Mouse (Mus musculus) midbrain, embryonic 15.5 days (tissue): ENCODE data around the gene Ppfia2. TPM values are rescaled to one million over a fixed set of nuclear protein-coding genes. Genes with fewer than 3 reads are reported as not detected.

ENCODE experiments used
- ATAC-seq: fragments of 200-750 bp; cut with Nextera tagmentation; replicated peaks from 2 replicates; pipeline ENCODE4 v1.8.0; 2017; ENCODE audit warnings: moderate TSS enrichment
- H3K27ac ChIP-seq: fragments of 300-500 bp; sonication (generic); 2 replicates; pipeline ENCODE4 v1.5.1; 2015; ENCODE audit warnings: mild to moderate bottlenecking, inconsistent platforms
- H3K27me3 ChIP-seq: fragments of 300-500 bp; sonication (generic); replicated peaks from 2 replicates; pipeline ENCODE4 v1.6.1; 2015; ENCODE audit warnings: inconsistent platforms
- H3K36me3 ChIP-seq: fragments of 300-500 bp; sonication (generic); replicated peaks from 2 replicates; pipeline ENCODE4 v1.6.1; 2015; ENCODE audit warnings: inconsistent platforms
- H3K4me1 ChIP-seq: fragments of 300-500 bp; sonication (generic); 2 replicates; pipeline ENCODE4 v1.6.1; 2015; ENCODE audit warnings: inconsistent platforms
- H3K4me2 ChIP-seq: fragments of 300-500 bp; sonication (generic); 2 replicates; pipeline ENCODE4 v1.6.1; 2015; ENCODE audit warnings: inconsistent platforms, mild to moderate bottlenecking, moderate library complexity
- H3K4me3 ChIP-seq: fragments of 300-500 bp; sonication (generic); 2 replicates; pipeline ENCODE4 v1.5.1; 2015; ENCODE audit warnings: mild to moderate bottlenecking, inconsistent platforms
- H3K9ac ChIP-seq: fragments of 300-500 bp; sonication (generic); 2 replicates; pipeline ENCODE4 v1.6.1; 2015; ENCODE audit warnings: mild to moderate bottlenecking, inconsistent platforms
- H3K9me3 ChIP-seq: fragments of 300-500 bp; sonication (generic); 2 replicates; pipeline ENCODE4 v1.6.1; 2016; ENCODE audit warnings: inconsistent platforms
- WGBS: fragments of 180-500 bp; shearing (Covaris S2); methylation state at CpG from one replicate; pipeline ENCODE4 v1.1.7; 2015; ENCODE audit warnings: mixed read lengths; 5-methylcytosine and 5-hydroxymethylcytosine counted together
- polyA plus RNA-seq: library from polyadenylated mRNA; unstranded; fragments of >200 nt; fragmentation: Nextera tagmentation; extraction: Ambion mirVana; gene quantifications from 2 replicates; pipeline ENCODE4 v1.2.1, GENCODE M21; 2015

The Ppfia2 gene
- polyA plus RNA-seq, 1 experiment from 2014 or later: 30.8 TPM

- no peak for ATAC-seq
- H3K9ac ChIP-seq: no peak overlapping the region
- WGBS: 54% methylated on average over 2 of the region's 2 CpGs
- no peak overlapping the region for H3K4me3 ChIP-seq
- H3K27ac ChIP-seq: no peak overlapping the region
- H3K9me3 ChIP-seq: peaks cover 5% of the 10 kb centered on the region; the same call in 1 of the 2 replicates
- H3K4me1 ChIP-seq: no peaks in the 10 kb centered on the region
- H3K36me3 ChIP-seq: no peaks in the 10 kb centered on the region
- H3K4me2 ChIP-seq: no peak overlapping the region
- no peaks in the 10 kb centered on the region for H3K27me3 ChIP-seq
These were observed 249.8 kb downstream of the Ppfia2 start for GRCm38 (mm10) chr10:106719936-106720335.

GRCm38 (mm10) chr10:106732265-106732664, 262.1 kb downstream of the Ppfia2 start:
- no peaks in the 10 kb centered on the region for H3K36me3 ChIP-seq
- WGBS: 73% methylated on average over 2 of the region's 2 CpGs
- no peaks in the 10 kb centered on the region for H3K4me1 ChIP-seq
- H3K4me2 ChIP-seq: no peak overlapping the region
- H3K27ac ChIP-seq: no peak overlapping the region
- H3K27me3 ChIP-seq: no peaks in the 10 kb centered on the region
- ATAC-seq: no peak
- no peak overlapping the region for H3K9ac ChIP-seq
- H3K9me3 ChIP-seq: no peaks in the 10 kb centered on the region
- no peak overlapping the region for H3K4me3 ChIP-seq

GRCm38 (mm10) chr10:106736230-106737063, 266.3 kb downstream of the Ppfia2 start:
- no peaks in the 10 kb centered on the region for H3K9me3 ChIP-seq
- no peaks in the 10 kb centered on the region for H3K36me3 ChIP-seq
- H3K27ac ChIP-seq: no peak overlapping the region
- H3K4me1 ChIP-seq: no peaks in the 10 kb centered on the region
- WGBS: 69% methylated on average over 4 of the region's 4 CpGs
- H3K4me3 ChIP-seq: no peak overlapping the region
- no peaks in the 10 kb centered on the region for H3K27me3 ChIP-seq
- H3K9ac ChIP-seq: no peak overlapping the region
- no peak overlapping the region for H3K4me2 ChIP-seq
- ATAC-seq: no peak

- Histone ChIP-seq H3K27me3 (no peaks in the 10 kb centered on the region), H3K9me3 (no peaks in the 10 kb centered on the region), H3K9ac (no peak overlapping the region), H3K4me3 (no peak overlapping the region), H3K4me1 (no peaks in the 10 kb centered on the region), H3K36me3 (no peaks in the 10 kb centered on the region), H3K4me2 (no peak overlapping the region), H3K27ac (no peak overlapping the region)
- ATAC-seq: no peak
- 75% methylated on average over 3 of the region's 3 CpGs for WGBS
These were observed 268.1 kb downstream of the Ppfia2 start for GRCm38 (mm10) chr10:106738190-106738589.

GRCm38 (mm10) chr10:106744966-106745365, 274.8 kb downstream of the Ppfia2 start:
- Histone ChIP-seq H3K4me2 (no peak overlapping the region), H3K27me3 (no peaks in the 10 kb centered on the region), H3K36me3 (no peaks in the 10 kb centered on the region), H3K27ac (no peak overlapping the region), H3K9ac (no peak overlapping the region), H3K9me3 (no peaks in the 10 kb centered on the region), H3K4me1 (no peaks in the 10 kb centered on the region), H3K4me3 (no peak overlapping the region)
- no peak for ATAC-seq

- ATAC-seq: no peak
- Histone ChIP-seq H3K27ac (no peak overlapping the region), H3K9ac (no peak overlapping the region), H3K9me3 (no peaks in the 10 kb centered on the region), H3K27me3 (no peaks in the 10 kb centered on the region), H3K4me3 (no peak overlapping the region), H3K4me2 (no peak overlapping the region), H3K36me3 (no peaks in the 10 kb centered on the region), H3K4me1 (no peaks in the 10 kb centered on the region)
- WGBS: 78% methylated on average over 6 of the region's 6 CpGs
These were observed 290.9 kb downstream of the Ppfia2 start for GRCm38 (mm10) chr10:106761061-106761460.

- Histone ChIP-seq H3K4me1 (no peaks in the 10 kb centered on the region), H3K4me3 (no peak overlapping the region), H3K4me2 (no peak overlapping the region), H3K9ac (no peak overlapping the region), H3K27ac (no peak overlapping the region), H3K36me3 (no peaks in the 10 kb centered on the region), H3K27me3 (no peaks in the 10 kb centered on the region), H3K9me3 (no peaks in the 10 kb centered on the region)
- ATAC-seq: no peak
- WGBS: 85% methylated on average over 7 of the region's 7 CpGs
These were observed 293.6 kb downstream of the Ppfia2 start for GRCm38 (mm10) chr10:106763785-106764184.

GRCm38 (mm10) chr10:106775571-106775970, 305.4 kb downstream of the Ppfia2 start:
- Histone ChIP-seq H3K4me2 (no peak overlapping the region), H3K27me3 (no peaks in the 10 kb centered on the region), H3K4me1 (no peaks in the 10 kb centered on the region), H3K9ac (no peak overlapping the region), H3K36me3 (no peaks in the 10 kb centered on the region), H3K27ac (no peak overlapping the region), H3K9me3 (no peaks in the 10 kb centered on the region), H3K4me3 (no peak overlapping the region)
- no peak for ATAC-seq
- WGBS: 94% methylated on average over 1 of the region's 1 CpGs

- WGBS: 43% methylated on average over 2 of the region's 2 CpGs
- no peak overlapping the region for H3K4me2 ChIP-seq
- ATAC-seq: no peak
These were observed 345.3 kb downstream of the Ppfia2 start for GRCm38 (mm10) chr10:106815447-106815846.

GRCm38 (mm10) chr10:106818381-106818780, 348.2 kb downstream of the Ppfia2 start:
- Histone ChIP-seq H3K4me2 (no peak overlapping the region), H3K4me3 (no peak overlapping the region), H3K9ac (no peak overlapping the region), H3K36me3 (no peaks in the 10 kb centered on the region), H3K4me1 (no peaks in the 10 kb centered on the region), H3K27ac (no peak overlapping the region), H3K27me3 (no peaks in the 10 kb centered on the region), H3K9me3 (no peaks in the 10 kb centered on the region)
- 88% methylated on average over 4 of the region's 4 CpGs for WGBS
- no peak for ATAC-seq

More at GRCm38 (mm10) chr10:106815447-106815846, 345.3 kb downstream of the Ppfia2 start:
- no peaks in the 10 kb centered on the region for H3K27me3 ChIP-seq
- H3K36me3 ChIP-seq: no peaks in the 10 kb centered on the region
- no peaks in the 10 kb centered on the region for H3K9me3 ChIP-seq
- no peak overlapping the region for H3K4me3 ChIP-seq
- H3K4me1 ChIP-seq: no peaks in the 10 kb centered on the region
- H3K27ac ChIP-seq: no peak overlapping the region
- no peak overlapping the region for H3K9ac ChIP-seq

- WGBS: 91% methylated on average over 1 of the region's 1 CpGs
- no peaks in the 10 kb centered on the region for H3K36me3 ChIP-seq
- H3K9me3 ChIP-seq: no peaks in the 10 kb centered on the region
- no peak overlapping the region for H3K9ac ChIP-seq
- no peaks in the 10 kb centered on the region for H3K4me1 ChIP-seq
- H3K27me3 ChIP-seq: no peaks in the 10 kb centered on the region
- H3K27ac ChIP-seq: no peak overlapping the region
- no peak overlapping the region for H3K4me3 ChIP-seq
- H3K4me2 ChIP-seq: no peak overlapping the region
- no peak for ATAC-seq
These were observed 354.1 kb downstream of the Ppfia2 start for GRCm38 (mm10) chr10:106824215-106824614.

GRCm38 (mm10) chr10:106838476-106838875, 368.3 kb downstream of the Ppfia2 start:
- Histone ChIP-seq H3K27me3 (no peaks in the 10 kb centered on the region), H3K36me3 (no peaks in the 10 kb centered on the region), H3K4me3 (no peak overlapping the region), H3K4me1 (no peaks in the 10 kb centered on the region), H3K27ac (no peak overlapping the region), H3K9me3 (no peaks in the 10 kb centered on the region), H3K9ac (no peak overlapping the region), H3K4me2 (no peak overlapping the region)
- no peak for ATAC-seq
- WGBS: 88% methylated on average over 1 of the region's 1 CpGs

- Histone ChIP-seq H3K4me1 (no peaks in the 10 kb centered on the region), H3K9me3 (no peaks in the 10 kb centered on the region), H3K36me3 (no peaks in the 10 kb centered on the region), H3K9ac (no peak overlapping the region), H3K27ac (no peak overlapping the region), H3K4me2 (no peak overlapping the region), H3K4me3 (no peak overlapping the region), H3K27me3 (no peaks in the 10 kb centered on the region)
- no peak for ATAC-seq
- 82% methylated on average over 6 of the region's 6 CpGs for WGBS
These were observed 388.0 kb downstream of the Ppfia2 start for GRCm38 (mm10) chr10:106858106-106858505.
